Mouse (Mus musculus): ENCODE measurements around the gene Ptprn2.

Ptprn2 gene

GRCm38 (mm10) chr12:116642191-116642549 lies 156.7 kb downstream of the Ptprn2 start:
- DNase-seq (ENCODE audit: inconsistent ontology term), result no peak

GRCm38 (mm10) chr12:116646771-116647170 lies 161.3 kb downstream of the Ptprn2 start:
- no peak for DNase-seq (ENCODE audit: inconsistent ontology term)

GRCm38 (mm10) chr12:116648584-116649206 lies 163.2 kb downstream of the Ptprn2 start:
- DNase-seq (ENCODE audit: inconsistent ontology term), result peak; percentile 34

GRCm38 (mm10) chr12:116653684-116654083 lies 168.2 kb downstream of the Ptprn2 start:
- DNase-seq (ENCODE audit: inconsistent ontology term), result no peak

- DNase-seq (ENCODE audit: inconsistent ontology term), result peak; percentile 17
These were observed 174.6 kb downstream of the Ptprn2 start for GRCm38 (mm10) chr12:116660076-116660475.

- no peak for DNase-seq (ENCODE audit: inconsistent ontology term)
These were observed 175.5 kb downstream of the Ptprn2 start for GRCm38 (mm10) chr12:116661018-116661417.

- no peak for DNase-seq (ENCODE audit: inconsistent ontology term)
These were observed 192.2 kb downstream of the Ptprn2 start for GRCm38 (mm10) chr12:116677701-116678100.

- DNase-seq (ENCODE audit: inconsistent ontology term), result no peak
These were observed 204.3 kb downstream of the Ptprn2 start for GRCm38 (mm10) chr12:116689832-116690231.

GRCm38 (mm10) chr12:116709535-116709934 lies 224.0 kb downstream of the Ptprn2 start:
- DNase-seq (ENCODE audit: inconsistent ontology term), result no peak

GRCm38 (mm10) chr12:116710716-116711115 lies 225.2 kb downstream of the Ptprn2 start:
- no peak for DNase-seq (ENCODE audit: inconsistent ontology term)

GRCm38 (mm10) chr12:116711133-116711532 lies 225.6 kb downstream of the Ptprn2 start:
- no peak for DNase-seq (ENCODE audit: inconsistent ontology term)

GRCm38 (mm10) chr12:116713096-116713495 lies 227.6 kb downstream of the Ptprn2 start:
- DNase-seq (ENCODE audit: inconsistent ontology term), result no peak

- no peak for DNase-seq (ENCODE audit: inconsistent ontology term)
These were observed 235.5 kb downstream of the Ptprn2 start for GRCm38 (mm10) chr12:116721062-116721461.

GRCm38 (mm10) chr12:116740141-116740540 lies 254.6 kb downstream of the Ptprn2 start:
- no peak for DNase-seq (ENCODE audit: inconsistent ontology term)

- no peak for DNase-seq (ENCODE audit: inconsistent ontology term)
These were observed 255.8 kb downstream of the Ptprn2 start for GRCm38 (mm10) chr12:116741300-116741699.

GRCm38 (mm10) chr12:116746401-116746800 lies 260.9 kb downstream of the Ptprn2 start:
- DNase-seq (ENCODE audit: inconsistent ontology term), result no peak

GRCm38 (mm10) chr12:116752784-116753183 lies 267.3 kb downstream of the Ptprn2 start:
- DNase-seq (ENCODE audit: inconsistent ontology term), result no peak

- DNase-seq (ENCODE audit: inconsistent ontology term), result no peak
These were observed 278.4 kb downstream of the Ptprn2 start for GRCm38 (mm10) chr12:116763961-116764360.

GRCm38 (mm10) chr12:116770911-116771310 lies 285.4 kb downstream of the Ptprn2 start:
- DNase-seq (ENCODE audit: inconsistent ontology term), result no peak

GRCm38 (mm10) chr12:116771493-116771892 lies 286.0 kb downstream of the Ptprn2 start:
- no peak for DNase-seq (ENCODE audit: inconsistent ontology term)

- DNase-seq (ENCODE audit: inconsistent ontology term), result peak; percentile 65
These were observed 286.6 kb downstream of the Ptprn2 start for GRCm38 (mm10) chr12:116772081-116772566.

GRCm38 (mm10) chr12:116773344-116773743 lies 287.8 kb downstream of the Ptprn2 start:
- DNase-seq (ENCODE audit: inconsistent ontology term), result no peak

GRCm38 (mm10) chr12:116776447-116776846 lies 290.9 kb downstream of the Ptprn2 start:
- no peak for DNase-seq (ENCODE audit: inconsistent ontology term)
